ENCODE assay signal across 16 mouse cellular contexts in genomic region chr5:45231856-45232255, GRCm38 (mm10).
DNase-seq lines count a peak whose midpoint lies in the region.
"Had no signal": no experiment of that assay in that cellular context is flagged by ENCODE, and none has a peak within 500 bp of the region (broad histone marks: within the 10 kb centered on the region; RNA-seq: fewer than 3 reads in every experiment).

No protein-coding gene starts in this region.

- H3K4me1 ChIP-seq in forebrain, embryonic 10.5 days, result no peaks in the 10 kb centered on the region
- H3K4me1 ChIP-seq: hindbrain, embryonic 10.5 days; liver, embryonic 12.5 days had no signal

- no peaks in the 10 kb centered on the region for H3K9me3 ChIP-seq in forebrain, embryonic 10.5 days
- H3K9me3 ChIP-seq: hindbrain, embryonic 10.5 days; liver, embryonic 12.5 days had no signal

- WGBS in forebrain, embryonic 10.5 days, result 91% methylated on average over 4 of the region's 4 CpGs

- intact Hi-C loops in left cerebral cortex, postnatal 4 days (cut with DNase I), result no loop called here
- intact Hi-C loops in left cerebral cortex, postnatal 25 days (cut with DNase I), result loop anchor here (1.0 to 5.0 kb wide), 4 partner anchors 35 to 355 kb away; no protein-coding TSS in a partner anchor

- H3K27ac ChIP-seq in forebrain, embryonic 10.5 days, result no peak overlapping the region
- H3K27ac ChIP-seq: hindbrain, embryonic 10.5 days; liver, embryonic 12.5 days had no signal

- no peaks in the 10 kb centered on the region for H3K27me3 ChIP-seq in forebrain, embryonic 10.5 days (ENCODE audit: poor library complexity, severe bottlenecking)
- H3K27me3 ChIP-seq: liver, embryonic 12.5 days had no signal

- DNase-seq in left cerebral cortex, adult 11 months (ENCODE audit: low spot score), result peak; percentile 58
- DNase-seq in left cerebral cortex, postnatal 4 days, result no peak
- DNase-seq in frontal cortex, postnatal 25 days (ENCODE audit: low spot score in 2 of 2), result peak; percentile 15 to 43
- peak; percentile 72 to 79 for DNase-seq in layer of hippocampus, adult 8-10 months (ENCODE audit: low spot score in 2 of 2)
- peak; percentile 60 to 95 for DNase-seq in left cerebral cortex, postnatal 25 days (ENCODE audit: low spot score in 2 of 2)
- no peak for DNase-seq in forebrain, embryonic 10.5 days (ENCODE audit: extremely low spot score, low spot score)
- no peak for DNase-seq in adipocyte (ENCODE audit: low spot score)
- DNase-seq: adrenal gland, adult 2 months; cerebellum, adult 8-10 months; gastrocnemius, postnatal 36 days; kidney, adult 2 months; kidney, postnatal 10 days; lung, adult 2 months; lung, postnatal 36 days had no signal

- H3K4me3 ChIP-seq in forebrain, embryonic 10.5 days, result no peak overlapping the region
- H3K4me3 ChIP-seq: hindbrain, embryonic 10.5 days; liver, embryonic 12.5 days had no signal

- no peaks in the 10 kb centered on the region for H3K36me3 ChIP-seq in forebrain, embryonic 10.5 days (replicated peaks)
- H3K36me3 ChIP-seq: hindbrain, embryonic 10.5 days; liver, embryonic 12.5 days had no signal

Comparison
In these comparisons a context has a peak if more than half of its experiments do, and no peak if none do; other contexts are left out.
1. DNase-seq: peak in left cerebral cortex, adult 11 months (single experiment), frontal cortex, postnatal 25 days (2 of 2), layer of hippocampus, adult 8-10 months (2 of 2) and left cerebral cortex, postnatal 25 days (2 of 2); none in left cerebral cortex, postnatal 4 days (single experiment), forebrain, embryonic 10.5 days (single experiment) and adipocyte (single experiment).